Mouse (Mus musculus) layer of hippocampus, adult 11-12 months (tissue): ENCODE measurements around the gene Gm4985.
"Not testable (repeated sequence)": the region's sequence is repeated elsewhere in the genome, so short reads cannot be mapped to it uniquely, and the experiment has no call there.

Experiments
- DNase-seq: peaks from one replicate; pipeline ENCODE4 v3.0.0; 2022; ENCODE audit warnings: low spot score

The Gm4985 gene

DNA sequence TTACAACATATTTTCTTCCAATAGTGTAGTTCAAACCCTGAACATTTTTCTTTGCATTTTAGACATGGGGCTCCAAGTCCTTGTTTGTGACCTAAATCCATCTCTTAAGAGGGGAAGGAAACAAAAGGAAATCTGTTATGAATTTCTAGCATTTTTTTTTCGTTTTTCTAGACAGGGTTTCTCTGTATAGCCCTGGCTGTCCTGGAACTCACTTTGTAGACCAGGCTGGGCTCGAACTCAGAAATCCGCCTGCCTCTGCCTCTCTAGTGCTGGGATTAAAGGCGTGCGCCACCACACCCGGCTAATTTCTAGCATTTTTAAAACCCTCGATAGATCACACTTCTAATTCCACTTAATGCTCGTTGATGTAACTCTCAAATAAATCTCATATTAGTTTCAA is at the start of gene Gm4985:
Gm4985 (minus strand) TSS at position 101 of the 400 bp plus-strand sequence.
- not testable (repeated sequence) for DNase-seq

GRCm38 (mm10) chrX:23954161-23954560 is 4.6 kb downstream of the Gm4985 start:
- DNase-seq, result no peak
